Mouse (Mus musculus) MEL (cell line): ENCODE data around the gene Ppp1r14d. TPM values are rescaled to one million over a fixed set of nuclear protein-coding genes. Genes with fewer than 3 reads are reported as not detected.
A peak's percentile ranks its signal among the peaks of the same experiment; 100 is the strongest.

ENCODE experiments used
- DNase-seq: peaks from one replicate; pipeline ENCODE4 v3.0.0; 2011; ENCODE audit warnings: low read depth, low spot score
- H3K27ac ChIP-seq: 2 replicates; pipeline ENCODE4 v1.5.1; 2012; ENCODE audit warnings: low read depth, mild to moderate bottlenecking, control low read depth, low read length, moderate library complexity; ENCODE audit not compliant: control insufficient read depth
- H3K27me3 ChIP-seq, 2 experiments: fragments of 150-350 bp in 1 of 2; sonication (generic) in 1 of 2; 2 replicates each; pipeline ENCODE4 v1.6.1; 2012; ENCODE audit warnings: low read length in 2 of 2, mild to moderate bottlenecking in 2 of 2, improper control_type of control experiment in 1 of 2, moderate library complexity in 1 of 2; ENCODE audit not compliant: insufficient read depth in 2 of 2, control insufficient read depth in 1 of 2
- H3K36me3 ChIP-seq, 2 experiments: 2 replicates each; pipeline ENCODE4 v1.6.1; 2012 to 2014; ENCODE audit warnings: low read length in 2 of 2, improper control_type of control experiment in 1 of 2, inconsistent platforms in 1 of 2, mild to moderate bottlenecking in 1 of 2; ENCODE audit not compliant: insufficient read depth in 2 of 2, control insufficient read depth in 1 of 2
- H3K4me1 ChIP-seq, 2 experiments: fragments of 150-350 bp in 1 of 2; sonication (generic) in 1 of 2; 2 replicates each; pipeline ENCODE4 v1.6.1; 2012; ENCODE audit warnings: low read length in 2 of 2, improper control_type of control experiment in 1 of 2, mild to moderate bottlenecking in 1 of 2; ENCODE audit not compliant: insufficient read depth in 2 of 2, control insufficient read depth in 1 of 2
- H3K4me3 ChIP-seq, 2 experiments: fragments of 150-350 bp in 1 of 2; sonication (generic) in 1 of 2; 2 replicates each; pipeline ENCODE4 v1.5.1; 2012; ENCODE audit warnings: low read depth in 2 of 2, low read length in 2 of 2, mild to moderate bottlenecking in 2 of 2, moderate library complexity in 2 of 2, control low read depth in 1 of 2, improper control_type of control experiment in 1 of 2; ENCODE audit not compliant: control insufficient read depth in 1 of 2, insufficient read depth in 1 of 2
- H3K79me2 ChIP-seq: 2 replicates; pipeline ENCODE4 v1.6.1; 2012; ENCODE audit warnings: mild to moderate bottlenecking, low read length, moderate library complexity; ENCODE audit not compliant: control insufficient read depth, poor library complexity, insufficient read depth
- H3K9ac ChIP-seq: 2 replicates; pipeline ENCODE4 v1.6.1; 2012; ENCODE audit warnings: low read depth, mild to moderate bottlenecking, control low read depth, low read length, moderate library complexity; ENCODE audit not compliant: control insufficient read depth, poor library complexity, severe bottlenecking
- H3K9me3 ChIP-seq: fragments of 150-350 bp; sonication (generic); replicated peaks from 2 replicates; pipeline ENCODE4 v1.6.1; 2012; ENCODE audit warnings: mild to moderate bottlenecking, low read length, improper control_type of control experiment, moderate library complexity; ENCODE audit not compliant: insufficient read depth
- BHLHE40 ChIP-seq: IDR thresholded peaks from 2 replicates; pipeline ENCODE4 v1.6.1; 2012; ENCODE audit warnings: low read depth, mild to moderate bottlenecking, inconsistent platforms, low read length, improper control_type of control experiment, borderline replicate concordance
- CHD1 ChIP-seq: IDR thresholded peaks from 2 replicates; pipeline ENCODE4 v1.6.1; 2012; ENCODE audit warnings: low read depth, mild to moderate bottlenecking, inconsistent platforms, low read length, improper control_type of control experiment
- CHD2 ChIP-seq: IDR thresholded peaks from 2 replicates; pipeline ENCODE4 v1.6.1; 2011; ENCODE audit warnings: low read length, improper control_type of control experiment
- E2F4 ChIP-seq: IDR thresholded peaks from 2 replicates; pipeline ENCODE4 v1.6.1; 2011; ENCODE audit warnings: low read depth, low read length, improper control_type of control experiment, borderline replicate concordance
- ELF1 ChIP-seq: IDR thresholded peaks from 2 replicates; pipeline ENCODE4 v1.6.1; 2014; ENCODE audit warnings: low read depth, mild to moderate bottlenecking, inconsistent platforms, low read length, improper control_type of control experiment, moderate library complexity
- EP300 ChIP-seq, 2 experiments: IDR thresholded peaks; 2 replicates each; pipeline ENCODE4 v1.6.1; 2011; ENCODE audit warnings: improper control_type of control experiment in 2 of 2, low read length in 2 of 2, low read depth in 1 of 2, mild to moderate bottlenecking in 1 of 2
- ETS1 ChIP-seq: IDR thresholded peaks from 2 replicates; pipeline ENCODE4 v1.6.1; 2012; ENCODE audit warnings: low read depth, mild to moderate bottlenecking, inconsistent platforms, low read length, improper control_type of control experiment, moderate library complexity
- GABPA ChIP-seq: IDR thresholded peaks from 2 replicates; pipeline ENCODE4 v1.6.1; 2012; ENCODE audit warnings: low read depth, mild to moderate bottlenecking, inconsistent platforms, low read length, improper control_type of control experiment, moderate library complexity
- GATA1 ChIP-seq: IDR thresholded peaks from 2 replicates; pipeline ENCODE4 v1.6.1; 2011; ENCODE audit warnings: low read depth, low read length, improper control_type of control experiment
- JUND ChIP-seq: IDR thresholded peaks from 2 replicates; pipeline ENCODE4 v1.6.1; 2011; ENCODE audit warnings: low read depth, mild to moderate bottlenecking, improper control_type of control experiment, low read length
- KAT2A ChIP-seq: conservative IDR thresholded peaks from 2 replicates; pipeline ENCODE4 v1.6.1; 2012; ENCODE audit warnings: low read depth, low read length, improper control_type of control experiment, inconsistent platforms
- MAFK ChIP-seq: IDR thresholded peaks from 2 replicates; pipeline ENCODE4 v1.6.1; 2011; ENCODE audit warnings: low read depth, mild to moderate bottlenecking, low read length, improper control_type of control experiment, borderline replicate concordance
- MAX ChIP-seq: IDR thresholded peaks from 2 replicates; pipeline ENCODE4 v1.6.1; 2011; ENCODE audit warnings: low read length, improper control_type of control experiment
- MAZ ChIP-seq: IDR thresholded peaks from 2 replicates; pipeline ENCODE4 v1.6.1; 2012; ENCODE audit warnings: low read depth, mild to moderate bottlenecking, inconsistent platforms, low read length, improper control_type of control experiment
- MEF2A ChIP-seq: IDR thresholded peaks from 2 replicates; pipeline ENCODE4 v1.6.1; 2014; ENCODE audit warnings: low read depth, mild to moderate bottlenecking, inconsistent platforms, low read length, improper control_type of control experiment; ENCODE audit not compliant: poor library complexity, insufficient replicate concordance, severe bottlenecking; ENCODE audit errors: extremely low read depth
- MXI1 ChIP-seq: IDR thresholded peaks from 2 replicates; pipeline ENCODE4 v1.6.1; 2011; ENCODE audit warnings: mild to moderate bottlenecking, low read depth, low read length, improper control_type of control experiment
- MYB ChIP-seq: IDR thresholded peaks from 2 replicates; pipeline ENCODE4 v1.6.1; 2011; ENCODE audit warnings: mild to moderate bottlenecking, low read depth, low read length, improper control_type of control experiment
- MYC ChIP-seq: IDR thresholded peaks from 2 replicates; pipeline ENCODE4 v1.6.1; 2011; ENCODE audit warnings: low read depth, mild to moderate bottlenecking, low read length, improper control_type of control experiment, moderate library complexity
- NELFE ChIP-seq: IDR thresholded peaks from 2 replicates; pipeline ENCODE4 v1.6.1; 2011; ENCODE audit warnings: low read depth, low read length, improper control_type of control experiment
- NRF1 ChIP-seq: IDR thresholded peaks from 2 replicates; pipeline ENCODE4 v1.6.1; 2014; ENCODE audit warnings: low read depth, mild to moderate bottlenecking, inconsistent platforms, low read length, improper control_type of control experiment, moderate library complexity; ENCODE audit not compliant: poor library complexity, insufficient read depth, severe bottlenecking
- POLR2A ChIP-seq, 2 experiments: IDR thresholded peaks; 2 replicates each; pipeline ENCODE4 v1.6.1; 2011 to 2012; ENCODE audit warnings: low read length in 2 of 2, mild to moderate bottlenecking in 2 of 2, control low read depth in 1 of 2, improper control_type of control experiment in 1 of 2, low read depth in 1 of 2, moderate library complexity in 1 of 2; ENCODE audit not compliant: control insufficient read depth in 1 of 2, insufficient read depth in 1 of 2, poor library complexity in 1 of 2
- POLR2AphosphoS5 ChIP-seq: IDR thresholded peaks from 2 replicates; pipeline ENCODE4 v1.6.1; 2012; ENCODE audit warnings: low read depth, borderline replicate concordance, mild to moderate bottlenecking, inconsistent platforms, low read length, moderate library complexity, mixed read lengths
- RAD21 ChIP-seq: IDR thresholded peaks from 2 replicates; pipeline ENCODE4 v1.6.1; 2011; ENCODE audit warnings: mild to moderate bottlenecking, low read depth, low read length, improper control_type of control experiment
- RCOR1 ChIP-seq: IDR thresholded peaks from 2 replicates; pipeline ENCODE4 v1.6.1; 2012; ENCODE audit warnings: low read depth, mild to moderate bottlenecking, inconsistent platforms, low read length, improper control_type of control experiment
- SIN3A ChIP-seq: IDR thresholded peaks from 2 replicates; pipeline ENCODE4 v1.6.1; 2012; ENCODE audit warnings: low read length, improper control_type of control experiment, inconsistent platforms
- SMC3 ChIP-seq: IDR thresholded peaks from 2 replicates; pipeline ENCODE4 v1.6.1; 2011; ENCODE audit warnings: low read depth, low read length, improper control_type of control experiment
- TAL1 ChIP-seq: IDR thresholded peaks from 2 replicates; pipeline ENCODE4 v1.6.1; 2012; ENCODE audit warnings: mild to moderate bottlenecking, inconsistent platforms, low read length, moderate library complexity, mixed read lengths
- TCF12 ChIP-seq: IDR thresholded peaks from 2 replicates; pipeline ENCODE4 v1.6.1; 2014; ENCODE audit warnings: low read depth, mild to moderate bottlenecking, inconsistent platforms, low read length, improper control_type of control experiment, moderate library complexity
- UBTF ChIP-seq: IDR thresholded peaks from 2 replicates; pipeline ENCODE4 v1.6.1; 2012; ENCODE audit warnings: low read depth, mild to moderate bottlenecking, inconsistent platforms, low read length, improper control_type of control experiment, moderate library complexity, borderline replicate concordance; ENCODE audit not compliant: insufficient read depth
- USF1 ChIP-seq: IDR thresholded peaks from 2 replicates; pipeline ENCODE4 v1.6.1; 2014; ENCODE audit warnings: low read depth, mild to moderate bottlenecking, inconsistent platforms, low read length, improper control_type of control experiment, moderate library complexity
- USF2 ChIP-seq, 2 experiments: IDR thresholded peaks; 2 replicates each; pipeline ENCODE4 v1.6.1; 2011 to 2012; ENCODE audit warnings: improper control_type of control experiment in 2 of 2, low read length in 2 of 2, borderline replicate concordance in 1 of 2, inconsistent platforms in 1 of 2, low read depth in 1 of 2, mild to moderate bottlenecking in 1 of 2; ENCODE audit not compliant: insufficient read depth in 1 of 2
- ZC3H11A ChIP-seq: IDR thresholded peaks from 2 replicates; pipeline ENCODE4 v1.6.1; 2012; ENCODE audit warnings: low read depth, mild to moderate bottlenecking, inconsistent platforms, low read length, improper control_type of control experiment
- ZKSCAN1 ChIP-seq: IDR thresholded peaks from 2 replicates; pipeline ENCODE4 v1.6.1; 2012; ENCODE audit warnings: low read depth, mild to moderate bottlenecking, inconsistent platforms, low read length, improper control_type of control experiment, moderate library complexity
- ZMIZ1 ChIP-seq: IDR thresholded peaks from 2 replicates; pipeline ENCODE4 v1.6.1; 2012; ENCODE audit warnings: low read depth, mild to moderate bottlenecking, inconsistent platforms, low read length, improper control_type of control experiment, moderate library complexity
- ZNF384 ChIP-seq: IDR thresholded peaks from 2 replicates; pipeline ENCODE4 v1.6.1; 2012; ENCODE audit warnings: low read depth, mild to moderate bottlenecking, inconsistent platforms, low read length, improper control_type of control experiment
- polyA plus RNA-seq, 2 experiments: library from polyadenylated mRNA; stranded (reverse) in 1 of 2; unstranded in 1 of 2; fragments of >175 nt in 1 of 2; fragments of >200 nt in 1 of 2; gene quantifications; 2 replicates each; pipeline versions ENCODE4 v1.2.1 to v1.2.4; 2012; ENCODE audit warnings: low replicate concordance in 2 of 2, low read depth in 1 of 2; ENCODE audit not compliant: insufficient read length in 2 of 2, insufficient read depth in 1 of 2, missing spikeins in 1 of 2
- total RNA-seq: library from RNA; depleted of rRNA; stranded (reverse); fragments of 300-350 nt; gene quantifications from 2 replicates; pipeline ENCODE4 v1.2.3, GENCODE M21; 2012

Ppp1r14d gene
- total and polyA plus RNA-seq, 3 experiments, result not detected

- H3K4me3 ChIP-seq, result peak within 1 kb of the TSS; percentile 85 to 94
- peak within 1 kb of the TSS; percentile 91 for H3K27ac ChIP-seq
- H3K4me1 ChIP-seq, result peaks cover 2 to 8% of the 10 kb centered on the region in 2 experiments; a peak in 3 of 4 replicates
- peak within 1 kb of the TSS; percentile 86 for H3K9ac ChIP-seq
- peak; percentile 98 for DNase-seq
- H3K36me3 ChIP-seq, result peaks cover 0 to 5% of the 10 kb centered on the region in 2 experiments; a peak in 2 of 4 replicates
- H3K79me2 ChIP-seq, result peaks cover 9% of the 10 kb centered on the region
- no peaks in the 10 kb centered on the region for H3K9me3 ChIP-seq
- H3K27me3 ChIP-seq, result no peaks in the 10 kb centered on the region
- no peak for TF ChIP-seq CHD2
- TF ChIP-seq ZC3H11A, result no peak
- no peak for TF ChIP-seq MAX
- no peak for TF ChIP-seq RCOR1
- TF ChIP-seq ZMIZ1, result peak; percentile 75; the same call in 1 of the 2 replicates
- no peak; the same call in 1 of the 2 replicates for TF ChIP-seq MYC
- no peak for TF ChIP-seq TAL1
- no peak for TF ChIP-seq POLR2AphosphoS5
- peak; percentile 88 for TF ChIP-seq SIN3A
- no peak for TF ChIP-seq MEF2A
- no peak for TF ChIP-seq EP300 (IDR thresholded peaks at IDR 0.05; ENCODE audit: low read depth in 1 of 2, low read length in 2 of 2)
- TF ChIP-seq POLR2A (IDR thresholded peaks at IDR 0.05; ENCODE audit: control insufficient read depth in 1 of 2, insufficient read depth in 1 of 2, low read depth in 1 of 2, low read length in 2 of 2, poor library complexity in 1 of 2), result peak; percentile 65 to 85
- no peak; the same call in 1 of the 2 replicates for TF ChIP-seq GABPA
- TF ChIP-seq ETS1, result 0 out of 2 replicates have a peak, but pooled peaks have one; percentile 25
- peak; percentile 85 for TF ChIP-seq ELF1
- no peak for TF ChIP-seq USF2 (IDR thresholded peaks at IDR 0.05; ENCODE audit: borderline replicate concordance in 1 of 2, insufficient read depth in 1 of 2, low read depth in 1 of 2, low read length in 2 of 2)
- TF ChIP-seq NRF1, result peak; percentile 68
- no peak for TF ChIP-seq JUND
- no peak for TF ChIP-seq GATA1
- peak; percentile 86 for TF ChIP-seq NELFE
- TF ChIP-seq RAD21, result no peak
- TF ChIP-seq UBTF, result no peak
- peak; percentile 53; the same call in 1 of the 2 replicates for TF ChIP-seq E2F4
- no peak for TF ChIP-seq ZNF384
- TF ChIP-seq CHD1, result no peak
- no peak for TF ChIP-seq MAFK
- TF ChIP-seq SMC3, result no peak
- peak; percentile 97 for TF ChIP-seq KAT2A
- no peak for TF ChIP-seq USF1
- peak; percentile 35; the same call in 1 of the 2 replicates for TF ChIP-seq TCF12
- TF ChIP-seq MAZ, result peak; percentile 93; the same call in 1 of the 2 replicates
- TF ChIP-seq MYB, result no peak
- TF ChIP-seq ZKSCAN1, result no peak
- TF ChIP-seq MXI1, result peak; percentile 69
- no peak for TF ChIP-seq BHLHE40
Observed at GRCm38 (mm10) chr2:119208344-119209175, 21.1 kb downstream of the Ppp1r14d start, which contains the start of the genes Zfyve19 and Dnajc17. Gene Zfyve19 (plus strand): TSS chr2:119208617. Gene Dnajc17 (minus strand): TSS chr2:119208795.
